Mouse (Mus musculus) frontal cortex, adult (tissue): ENCODE data around the gene Ajuba.
"Not testable (repeated sequence)": the region's sequence is repeated elsewhere in the genome, so short reads cannot be mapped to it uniquely, and the experiment has no call there.

Experiments
- ATAC-seq: cut with Nextera tagmentation; 2 replicates; pipeline ENCODE4 v1.9.2; 2017; ENCODE audit warnings: mild to moderate bottlenecking, moderate library complexity, mixed read lengths; ENCODE audit not compliant: low TSS enrichment

Ajuba gene

GRCm38 (mm10) chr14:54577089-54577982 lies at the start of gene Ajuba:
Ajuba (minus strand) TSS chr14:54577558.
- peak; percentile 80 for ATAC-seq

- ATAC-seq = peak; percentile 80
Measured at GRCm38 (mm10) chr14:54624976-54625375, 47.6 kb upstream of the Ajuba start.

- ATAC-seq = no peak
Measured at GRCm38 (mm10) chr14:54623334-54623733, 46.0 kb upstream of the Ajuba start.

GRCm38 (mm10) chr14:54621133-54621532 lies 43.8 kb upstream of the Ajuba start, which contains the start of gene Psmb11:
Psmb11 (plus strand) TSS chr14:54621433.
- no peak for ATAC-seq

GRCm38 (mm10) chr14:54617897-54618365 lies 40.6 kb upstream of the Ajuba start, which contains the start of gene Psmb5:
Psmb5 (minus strand) TSS chr14:54618022.
- ATAC-seq = peak; percentile 91

- peak; percentile 68 for ATAC-seq
Measured at GRCm38 (mm10) chr14:54617152-54617896, 40.0 kb upstream of the Ajuba start.

- no peak for ATAC-seq
Measured at GRCm38 (mm10) chr14:54616226-54616825, 39.0 kb upstream of the Ajuba start.

GRCm38 (mm10) chr14:54614130-54614529 lies 36.8 kb upstream of the Ajuba start:
- ATAC-seq = not testable (repeated sequence)

- ATAC-seq = peak; percentile 75
Measured at GRCm38 (mm10) chr14:54610648-54611047, 33.3 kb upstream of the Ajuba start.

GRCm38 (mm10) chr14:54609962-54610361 lies 32.6 kb upstream of the Ajuba start:
- no peak for ATAC-seq

- ATAC-seq = no peak
Measured at GRCm38 (mm10) chr14:54609245-54609644, 31.9 kb upstream of the Ajuba start.

- no peak for ATAC-seq
Measured at GRCm38 (mm10) chr14:54607226-54607625, 29.9 kb upstream of the Ajuba start.

GRCm38 (mm10) chr14:54605752-54606321 lies 28.5 kb upstream of the Ajuba start, which contains the start of gene 4931414P19Rik:
4931414P19Rik (minus strand) TSS chr14:54605993.
- ATAC-seq = peak; percentile 45

- no peak for ATAC-seq
Measured at GRCm38 (mm10) chr14:54603686-54604085, 26.3 kb upstream of the Ajuba start.

- peak; percentile 95 for ATAC-seq
Measured at GRCm38 (mm10) chr14:54603038-54603654, 25.8 kb upstream of the Ajuba start.

GRCm38 (mm10) chr14:54602613-54603012 lies 25.3 kb upstream of the Ajuba start:
- ATAC-seq = no peak

- ATAC-seq = no peak
Measured at GRCm38 (mm10) chr14:54601601-54602000, 24.2 kb upstream of the Ajuba start.

GRCm38 (mm10) chr14:54597084-54597483 lies 19.7 kb upstream of the Ajuba start:
- no peak for ATAC-seq

GRCm38 (mm10) chr14:54594631-54595414 lies 17.5 kb upstream of the Ajuba start:
- ATAC-seq = peak; percentile 77

- ATAC-seq = no peak
Measured at GRCm38 (mm10) chr14:54594055-54594454, 16.7 kb upstream of the Ajuba start.
